ENCODE assay signal across 8 mouse cellular contexts in the genomic region with DNA sequence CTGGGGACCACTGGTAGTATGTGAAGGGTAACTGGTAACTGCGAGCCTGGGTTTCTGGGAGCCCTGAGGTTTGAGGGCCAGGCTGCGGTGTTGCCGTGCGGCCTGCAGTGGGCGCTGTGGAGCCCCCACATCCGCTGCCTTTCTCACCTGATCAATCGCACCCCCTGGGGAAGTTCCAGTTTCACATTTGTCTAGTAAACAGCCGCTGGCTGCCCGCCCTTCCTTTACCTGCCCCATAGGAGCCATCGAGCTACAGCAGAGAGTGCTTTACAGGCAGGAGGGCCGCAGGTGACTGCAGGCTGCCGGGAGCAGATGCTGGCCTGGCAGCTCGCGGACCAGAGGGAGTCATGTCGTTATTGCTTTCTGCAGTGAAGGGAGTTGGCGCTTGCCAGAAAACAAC.
A peak's percentile ranks its signal among the peaks of the same experiment; 100 is the strongest.
DNase-seq lines count a peak whose midpoint lies in the region; ATAC-seq and TF ChIP-seq lines count a peak whose summit lies in the region.

No protein-coding gene starts in this region.

- H3K27me3 ChIP-seq in hindbrain, embryonic 15.5 days: no peaks in the 10 kb centered on the region

- H3K36me3 ChIP-seq in hindbrain, embryonic 15.5 days: no peaks in the 10 kb centered on the region

- no peaks in the 10 kb centered on the region for H3K9me3 ChIP-seq in hindbrain, embryonic 15.5 days

- intact Hi-C loops in gastrocnemius, adult 2 months (cut with DNase I): loop anchor here (5.0 kb wide), 2 partner anchors 44 to 74 kb away; no protein-coding TSS in a partner anchor

- 3% methylated on average over 16 of the region's 16 CpGs for WGBS in hindbrain, embryonic 15.5 days

- peak; percentile 99; the same call in 1 of the 2 replicates for TF ChIP-seq CTCF in gastrocnemius, adult 2 months (IDR thresholded peaks at IDR 0.05)

- H3K9ac ChIP-seq in hindbrain, embryonic 15.5 days: no peak overlapping the region

- peak; percentile 50; the same call in 1 of the 2 replicates for ATAC-seq in hindbrain, embryonic 15.5 days (ENCODE audit: low FRiP score, low read depth)

- peak overlapping the region; percentile 84 for H3K4me3 ChIP-seq in gastrocnemius, adult 2 months
- peak overlapping the region; percentile 22 for H3K4me3 ChIP-seq in hindbrain, embryonic 15.5 days

- peaks cover 6% of the 10 kb centered on the region for H3K4me1 ChIP-seq in hindbrain, embryonic 15.5 days (replicated peaks)

- peak overlapping the region; percentile 48 for H3K4me2 ChIP-seq in hindbrain, embryonic 15.5 days

- H3K27ac ChIP-seq in gastrocnemius, adult 2 months: peak overlapping the region; percentile 83
- no peak overlapping the region for H3K27ac ChIP-seq in hindbrain, embryonic 15.5 days (replicated peaks)

- DNase-seq in WW6 (ENCODE audit: low read depth, low spot score): peak; percentile 56
- peak; percentile 64 to 79 for DNase-seq in cerebellum, postnatal 10 days
- DNase-seq in gastrocnemius, adult 2 months: peak; percentile 73
- peak; percentile 33 to 42 for DNase-seq in layer of hippocampus, postnatal 36 days
- DNase-seq in lung, postnatal 4 days: peak; percentile 65 to 78
- peak; percentile 24 for DNase-seq in retina, postnatal 7 days (ENCODE audit: low read depth, low spot score)
- peak; percentile 16 for DNase-seq in urinary bladder, postnatal 10 days (ENCODE audit: low spot score)

Comparison
In these comparisons a context has a peak if more than half of its experiments do, and no peak if none do; other contexts are left out.
1. DNase-seq: peak in every context shown above with its lines; median percentile 73 in gastrocnemius, adult 2 months; 72 in cerebellum, postnatal 10 days; 72 in lung, postnatal 4 days; 56 in WW6; 38 in layer of hippocampus, postnatal 36 days; 24 in retina, postnatal 7 days; 16 in urinary bladder, postnatal 10 days.